In the genomic region with DNA sequence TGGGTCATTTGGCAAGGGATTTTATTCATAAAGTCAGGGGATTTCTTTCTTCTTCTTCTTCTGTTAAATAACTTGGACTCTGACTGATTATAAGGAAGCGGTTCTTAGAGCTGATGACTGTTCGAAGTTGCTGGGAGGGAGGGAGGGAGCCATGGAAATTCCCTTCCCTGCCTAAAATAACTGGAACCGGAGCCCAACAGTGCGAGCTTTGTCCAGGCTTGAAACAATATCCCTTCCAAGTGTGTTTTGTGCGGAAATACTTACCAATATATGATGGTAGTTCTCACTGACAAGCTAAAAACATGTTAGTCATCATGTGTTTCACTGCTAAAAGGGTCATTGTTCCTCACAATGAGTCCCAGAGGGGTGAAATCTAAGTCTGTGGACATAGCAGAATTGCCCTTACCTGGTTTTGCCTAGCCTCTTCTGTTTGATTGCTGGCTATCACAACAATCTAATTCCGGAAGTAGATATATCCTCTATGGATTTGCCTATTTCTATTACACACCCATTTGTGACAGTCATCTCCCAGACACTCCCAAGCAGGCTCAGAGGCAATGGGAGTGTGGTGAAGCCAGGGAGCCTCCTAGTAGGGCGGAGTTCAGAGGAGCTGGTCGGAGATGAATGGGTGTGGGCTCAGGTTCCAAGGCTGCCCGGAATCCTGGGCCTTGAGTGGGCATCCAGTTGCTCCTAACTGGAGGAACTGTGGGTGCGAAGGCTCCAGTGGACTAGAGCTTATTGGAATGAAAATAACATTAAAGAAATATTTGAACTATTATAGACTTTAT, we compare ENCODE assay signal across 14 mouse cellular contexts.
DNase-seq lines count a peak whose midpoint lies in the region; ATAC-seq and TF ChIP-seq lines count a peak whose summit lies in the region.
"Had no signal": no experiment of that assay in that cellular context is flagged by ENCODE, and none has a peak within 500 bp of the region (broad histone marks: within the 10 kb centered on the region; RNA-seq: fewer than 3 reads in every experiment).

No protein-coding gene starts in this region.

- H3K9me3 ChIP-seq in heart, embryonic 16.5 days (replicated peaks; ENCODE audit: control insufficient read depth, low read length), result no peaks in the 10 kb centered on the region
- no peaks in the 10 kb centered on the region for H3K9me3 ChIP-seq in kidney, embryonic 16.5 days (ENCODE audit: low read length)

- peak overlapping the region; percentile 69 for H3K27ac ChIP-seq in heart, embryonic 16.5 days (ENCODE audit: low read length)
- peak overlapping the region; percentile 65; the same call in 1 of the 2 replicates for H3K27ac ChIP-seq in brown adipose tissue, adult 24 weeks (replicated peaks; ENCODE audit: low read depth, low read length)
- no peak overlapping the region for H3K27ac ChIP-seq in kidney, embryonic 16.5 days (ENCODE audit: low read length)

- intact Hi-C loops in heart, postnatal 25 days (cut with DNase I), result no loop called here

- peak; percentile 28; the same call in 1 of the 2 replicates for ATAC-seq in heart, embryonic 16.5 days (replicated peaks; ENCODE audit: extremely low read depth, insufficient read depth, low FRiP score)
- no peak for ATAC-seq in kidney, embryonic 16.5 days (ENCODE audit: low FRiP score, low TSS enrichment)

- no peak overlapping the region for H3ac ChIP-seq in myocyte (ENCODE audit: control insufficient read depth, insufficient read length)

- H3K4me1 ChIP-seq in heart, embryonic 16.5 days (ENCODE audit: control insufficient read depth, insufficient read depth, low read length), result peaks cover 11% of the 10 kb centered on the region
- peaks cover 7% of the 10 kb centered on the region; the same call in 1 of the 2 replicates for H3K4me1 ChIP-seq in brown adipose tissue, adult 24 weeks (ENCODE audit: control insufficient read depth, insufficient read depth, insufficient read length, low read length)
- H3K4me1 ChIP-seq in kidney, embryonic 16.5 days (ENCODE audit: insufficient read depth, low read length), result peaks cover 10% of the 10 kb centered on the region; the same call in 1 of the 2 replicates

- no peak overlapping the region for H3K4me3 ChIP-seq in heart, embryonic 16.5 days (ENCODE audit: low read length)
- H3K4me3 ChIP-seq in brown adipose tissue, adult 24 weeks (ENCODE audit: insufficient read depth, low read depth, low read length), result no peak overlapping the region
- no peak overlapping the region for H3K4me3 ChIP-seq in myocyte
- H3K4me3 ChIP-seq in kidney, embryonic 16.5 days (ENCODE audit: low read length), result no peak overlapping the region

- no peaks in the 10 kb centered on the region for H3K79me2 ChIP-seq in myocyte (ENCODE audit: control insufficient read depth, insufficient read depth)

- 51% methylated on average over 10 of the region's 10 CpGs for WGBS in heart, embryonic 16.5 days
- WGBS in kidney, embryonic 16.5 days, result 52% methylated on average over 10 of the region's 10 CpGs

- H3K27me3 ChIP-seq in heart, embryonic 16.5 days (ENCODE audit: control insufficient read depth, insufficient read depth, low read length), result no peaks in the 10 kb centered on the region
- no peaks in the 10 kb centered on the region for H3K27me3 ChIP-seq in myocyte (ENCODE audit: control insufficient read depth, insufficient read depth, insufficient read length)
- no peaks in the 10 kb centered on the region for H3K27me3 ChIP-seq in kidney, embryonic 16.5 days (ENCODE audit: insufficient read depth, low read length)

- no peak overlapping the region for H3K9ac ChIP-seq in heart, embryonic 16.5 days (ENCODE audit: low read length)
- H3K9ac ChIP-seq in kidney, embryonic 16.5 days (replicated peaks; ENCODE audit: low read length), result no peak overlapping the region

- DNase-seq in heart, postnatal 25 days (ENCODE audit: low spot score), result no peak
- peak; percentile 91 for DNase-seq in fibroblast of lung, adult 2 months (ENCODE audit: low read depth)
- DNase-seq in cerebellum, adult 18-20 months, result no peak
- DNase-seq in kidney, adult 8-10 months, result no peak
- DNase-seq: cerebellum, adult 9-11 months; gastrocnemius, postnatal 14 days; kidney, adult 9 months; lung, postnatal 14 days; right cerebral cortex, adult 18-20 months had no signal

- TF ChIP-seq POLR2A in myocyte (IDR thresholded peaks at IDR 0.05; ENCODE audit: insufficient read length, low read depth), result no peak

- no peak overlapping the region for H3K4me2 ChIP-seq in heart, embryonic 16.5 days (ENCODE audit: low read depth, low read length)
- H3K4me2 ChIP-seq in myocyte (ENCODE audit: low read depth), result peak overlapping the region; percentile 64
- no peak overlapping the region for H3K4me2 ChIP-seq in kidney, embryonic 16.5 days (replicated peaks; ENCODE audit: low read depth, low read length)
- H3K4me2 ChIP-seq: liver, embryonic 11.5 days had no signal

- no peaks in the 10 kb centered on the region for H3K36me3 ChIP-seq in heart, embryonic 16.5 days (ENCODE audit: control insufficient read depth, insufficient read depth)
- H3K36me3 ChIP-seq in myocyte (ENCODE audit: control insufficient read depth, insufficient read depth), result no peaks in the 10 kb centered on the region
- H3K36me3 ChIP-seq in kidney, embryonic 16.5 days (ENCODE audit: insufficient read depth, low read length), result no peaks in the 10 kb centered on the region

TF ChIP-seq in myocyte, 11 proteins besides CTCF, POLR2A, EP300 and RAD21:
- no peak for TF ChIP-seq TCF12 (IDR thresholded peaks at IDR 0.05; ENCODE audit: insufficient read depth, poor library complexity, severe bottlenecking)
- no peak for TF ChIP-seq MAX (IDR thresholded peaks at IDR 0.05; ENCODE audit: low read depth)
- no peak for TF ChIP-seq USF1 (IDR thresholded peaks at IDR 0.05; ENCODE audit: low read depth)
- no peak for TF ChIP-seq POLR2AphosphoS2 (IDR thresholded peaks at IDR 0.05; ENCODE audit: insufficient read length, low read depth)
- no peak for TF ChIP-seq CEBPB (IDR thresholded peaks at IDR 0.05; ENCODE audit: insufficient read depth, poor library complexity, severe bottlenecking)
- no peak for TF ChIP-seq TCF3 (IDR thresholded peaks at IDR 0.05; ENCODE audit: insufficient read length, low read depth)
- TF ChIP-seq E2F4 (IDR thresholded peaks at IDR 0.05; ENCODE audit: insufficient read depth), result no peak
- no peak for TF ChIP-seq MYOG (IDR thresholded peaks at IDR 0.05; ENCODE audit: control insufficient read depth in 1 of 3, insufficient read depth in 1 of 3, insufficient read length in 2 of 3, low read depth in 2 of 3)
- no peak for TF ChIP-seq SRF (IDR thresholded peaks at IDR 0.05; ENCODE audit: control insufficient read depth, insufficient read length, low read depth)
- no peak for TF ChIP-seq REST (IDR thresholded peaks at IDR 0.05; ENCODE audit: insufficient read depth, insufficient read length)
- TF ChIP-seq MYOD1 (IDR thresholded peaks at IDR 0.05; ENCODE audit: control insufficient read depth in 1 of 3, insufficient read length in 2 of 3, low read depth in 2 of 3), result no peak
